Mouse (Mus musculus) Patski (cell line): Measurements from ENCODE around the gene Pde4a. TPM values are rescaled to one million over a fixed set of nuclear protein-coding genes. Genes with fewer than 3 reads are reported as not detected.

Source experiments
- ATAC-seq: fragments of 100-300 bp; one replicate; pipeline ENCODE4 v1.8.0; 2021
- CTCF ChIA-PET: fragments of 350-600 bp; sonication (Branson Sonifier 250); formaldehyde crosslinking; loops from one replicate; lab custom pipeline; 2022; ENCODE audit warnings: inconsistent platforms; lab: Charles Lee
- POLR2A ChIA-PET: fragments of 350-600 bp; sonication (Branson Sonifier 250); formaldehyde crosslinking; loops from one replicate; lab custom pipeline; 2022; ENCODE audit warnings: antibody characterized with exemption, inconsistent platforms; lab: Charles Lee
- DNase-seq: peaks from one replicate; pipeline ENCODE4 v3.0.0-alpha.2; 2011; ENCODE audit warnings: low read depth, low spot score
- H3K27me3 ChIP-seq: fragments of 371-371 bp; one replicate; pipeline ENCODE4 v1.5.1; 2021
- CTCF ChIP-seq: fragments of 100-300 bp; IDR thresholded peaks from one replicate; pipeline ENCODE4 v1.5.1; 2021
- in situ Hi-C: fragments of 300-500 bp; cut with MboI; formaldehyde crosslinking; loops from 3 replicates; pipeline ENCODE4 v1.11.1; 2018; ENCODE audit warnings: low pct_unique_long_range_greater_than_20kb, mixed read lengths
- polyA plus RNA-seq: library from polyadenylated mRNA; unstranded; gene quantifications from one replicate; pipeline ENCODE4 v1.2.3, GENCODE M21; 2021

The Pde4a gene
- polyA plus RNA-seq, 1 experiment from 2014 or later: 3.0 TPM

DNA sequence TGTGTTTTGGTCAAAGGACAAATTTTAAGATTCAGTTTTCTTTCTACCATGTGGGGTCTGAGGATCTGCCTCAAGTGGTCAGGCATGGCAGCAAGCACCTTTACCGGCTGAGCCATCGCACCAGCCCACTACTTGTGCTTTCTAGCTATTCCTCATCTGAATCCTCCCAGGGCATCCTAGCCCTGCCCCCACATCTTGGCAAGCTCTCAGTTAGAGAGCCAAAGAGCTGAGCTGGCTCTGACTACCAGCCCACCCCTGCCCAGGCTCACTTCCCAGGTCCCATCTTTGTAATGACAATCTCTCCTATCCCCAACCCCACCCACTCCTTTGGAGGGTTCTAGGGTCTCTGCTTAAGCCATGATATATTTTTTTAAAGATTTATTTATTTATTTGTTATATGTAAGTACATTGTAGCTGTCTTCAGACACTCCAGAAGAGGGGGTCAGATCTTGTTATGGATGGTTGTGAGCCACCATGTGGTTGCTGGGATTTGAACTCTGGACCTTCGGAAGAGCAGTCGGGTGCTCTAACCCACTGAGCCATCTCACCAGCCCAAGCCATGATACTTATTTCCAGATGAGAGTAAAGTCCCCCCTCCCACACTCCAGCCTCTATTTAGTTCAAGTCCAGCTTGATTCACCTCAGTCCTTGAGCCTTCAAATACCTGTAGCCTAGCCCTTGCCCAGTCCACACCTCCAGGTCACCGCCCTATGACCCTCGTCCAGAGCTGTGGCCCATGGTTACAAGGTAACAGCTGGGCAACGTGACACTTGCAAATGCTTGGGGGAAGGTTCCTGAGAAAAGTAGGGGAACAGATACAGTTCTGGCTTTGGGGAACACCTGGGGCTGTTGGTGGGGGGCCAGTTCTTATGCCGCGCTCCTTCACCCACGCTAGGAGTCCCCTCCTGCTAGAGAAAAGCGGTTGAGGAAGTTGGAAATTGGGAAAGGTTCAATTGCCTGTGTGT is 2.1 kb upstream of the Pde4a start:
- no peaks in the 10 kb centered on the region for H3K27me3 ChIP-seq
- no peak for DNase-seq
- in situ Hi-C loops: no loop called here
- CTCF ChIA-PET: interaction anchor here (1.5 to 3.2 kb wide), 4 partner anchors 10 to 57 kb away, joined by 3 to 22 read pairs (median 10); no protein-coding TSS in a partner anchor
- POLR2A ChIA-PET: interaction anchor here (0.7 kb wide), 1 partner anchor 65 kb away, joined by 7 read pairs; no protein-coding TSS in a partner anchor
- no peak for ATAC-seq
- no peak for TF ChIP-seq CTCF

DNA sequence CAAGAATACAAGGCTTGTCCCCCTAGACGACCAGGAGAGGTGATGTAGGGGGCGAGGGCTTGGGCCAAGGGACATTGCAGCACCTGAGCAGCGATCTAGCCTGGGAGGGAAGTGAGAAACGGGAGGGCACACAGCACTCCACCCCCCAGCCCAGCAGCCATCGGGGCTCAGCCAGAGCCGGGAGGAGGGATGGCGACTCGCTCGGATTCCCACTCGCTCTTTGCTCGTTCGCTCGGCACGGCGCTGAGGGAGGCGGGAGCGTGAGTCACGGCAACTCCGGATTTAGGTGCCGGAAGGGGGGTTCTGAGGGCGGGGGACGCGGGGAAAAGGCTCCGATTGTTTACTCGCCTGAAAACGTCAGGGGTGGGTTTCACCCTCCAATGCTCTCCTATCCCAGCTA is 1.4 kb upstream of the Pde4a start:
- ATAC-seq (no peak), DNase-seq (no peak)
- in situ Hi-C loops: no loop called here
- TF ChIP-seq CTCF: no peak
- POLR2A ChIA-PET: interaction anchor here (0.7 kb wide), 1 partner anchor 66 kb away, joined by 7 read pairs; no protein-coding TSS in a partner anchor
- no peaks in the 10 kb centered on the region for H3K27me3 ChIP-seq
- CTCF ChIA-PET: interaction anchor here (1.5 kb wide), 1 partner anchor 9 kb away, joined by 3 read pairs; no protein-coding TSS in a partner anchor

DNA sequence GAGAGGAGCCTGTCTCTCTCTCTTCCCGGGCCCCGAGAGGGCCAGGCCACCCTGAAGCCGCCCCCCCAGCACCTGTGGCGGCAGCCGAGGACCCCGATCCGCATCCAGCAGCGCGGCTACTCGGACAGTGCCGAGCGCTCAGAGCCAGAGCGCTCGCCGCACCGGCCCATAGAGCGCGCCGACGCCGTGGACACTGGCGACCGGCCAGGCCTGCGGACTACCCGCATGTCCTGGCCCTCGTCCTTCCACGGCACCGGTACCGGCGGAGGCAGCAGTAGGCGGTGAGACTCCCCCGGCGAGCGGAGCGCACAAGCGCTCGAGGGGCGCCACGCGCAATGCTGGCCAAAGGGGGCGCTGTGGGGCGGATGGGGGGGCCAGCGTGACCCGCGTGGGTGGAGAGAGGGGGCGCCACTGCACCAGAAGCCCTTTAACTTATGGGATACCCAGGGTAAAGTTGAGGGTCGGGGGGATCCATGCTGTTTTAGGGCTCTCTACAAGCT is 488 bp downstream of the Pde4a start:
- ChIA-PET CTCF (interaction anchor here (1.3 to 3.7 kb wide), 3 partner anchors 14 to 55 kb away, joined by 4 to 18 read pairs (median 14); no protein-coding TSS in a partner anchor), POLR2A (no interaction called here)
- peak; percentile 27 for ATAC-seq
- TF ChIP-seq CTCF: no peak
- in situ Hi-C loops: no loop called here
- H3K27me3 ChIP-seq: no peaks in the 10 kb centered on the region
- DNase-seq: no peak

DNA sequence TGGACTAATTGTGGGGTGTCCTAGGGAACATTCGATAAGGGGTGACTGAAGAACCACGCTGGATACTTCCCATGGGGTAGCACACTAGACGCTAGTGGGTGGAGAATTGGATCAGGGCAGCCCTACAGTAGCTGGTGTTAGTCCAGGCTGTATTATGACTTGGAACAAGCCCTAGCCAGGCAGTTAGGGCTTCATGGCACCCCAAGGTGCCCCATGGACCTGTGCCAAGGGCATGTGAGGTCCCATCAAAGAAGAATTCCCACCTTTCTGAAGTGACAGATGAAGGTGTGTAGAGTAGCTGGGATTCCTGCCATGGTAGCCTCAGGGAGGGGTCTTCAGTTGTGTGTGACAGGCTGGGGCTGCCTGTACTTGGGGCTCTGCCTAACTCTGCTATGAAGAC is 1.0 kb downstream of the Pde4a start:
- CTCF ChIA-PET: interaction anchor here (1.3 to 3.7 kb wide), 4 partner anchors 14 to 54 kb away, joined by 4 to 18 read pairs (median 10); no protein-coding TSS in a partner anchor
- no peak for DNase-seq
- TF ChIP-seq CTCF: no peak
- no peaks in the 10 kb centered on the region for H3K27me3 ChIP-seq
- in situ Hi-C loops: no loop called here
- ATAC-seq: no peak
- POLR2A ChIA-PET: no interaction called here

DNA sequence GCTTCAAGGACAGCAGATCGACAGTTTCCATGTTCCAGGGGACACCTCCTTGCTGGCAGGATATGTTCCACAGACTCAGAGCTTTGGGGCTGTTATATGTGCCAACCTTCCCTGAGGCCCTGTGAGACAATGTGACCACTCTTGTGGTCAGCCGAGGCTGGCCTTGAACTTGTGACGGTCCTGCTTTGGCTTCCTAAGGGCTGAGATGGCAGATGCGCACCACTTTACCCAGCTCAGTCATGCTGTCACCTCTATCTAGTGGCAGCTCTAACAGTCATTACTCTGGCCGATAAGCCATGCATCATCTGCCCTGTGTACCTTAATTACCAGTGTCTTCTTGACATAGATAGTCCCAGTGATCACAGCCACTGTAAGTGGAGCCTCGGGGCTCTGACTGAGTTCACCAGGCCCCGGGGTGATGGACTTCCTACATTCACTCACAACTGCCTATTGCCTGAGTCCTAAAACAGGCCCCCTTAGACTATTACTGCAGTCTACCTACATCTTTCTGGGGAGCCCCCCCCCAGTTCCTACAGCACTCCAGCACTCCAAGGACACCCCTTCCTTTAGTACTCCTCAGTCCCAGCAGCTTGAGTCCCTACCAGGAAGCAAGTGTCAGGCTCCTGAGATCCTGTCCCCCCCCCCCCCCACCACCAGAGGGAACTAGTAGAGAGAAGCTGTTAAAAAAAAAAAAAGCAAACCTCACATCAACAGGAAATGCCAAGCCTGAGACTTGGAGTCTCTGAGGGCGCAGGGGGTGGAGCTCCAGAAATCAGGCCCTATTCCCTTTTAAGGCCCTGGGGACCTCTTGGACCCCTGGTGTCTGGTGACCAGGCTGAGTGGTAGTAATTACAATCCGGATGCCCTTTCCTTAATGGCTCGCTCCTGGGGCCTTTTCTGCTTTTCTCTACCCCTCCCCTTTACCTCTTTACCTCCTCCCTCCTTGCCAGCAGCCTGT is 1.9 kb downstream of the Pde4a start:
- TF ChIP-seq CTCF: no peak
- CTCF ChIA-PET: interaction anchor here (1.1 to 3.7 kb wide), 8 partner anchors 9 to 70 kb away, joined by 4 to 18 read pairs (median 7); no protein-coding TSS in a partner anchor
- DNase-seq (no peak), ATAC-seq (no peak)
- in situ Hi-C loops: no loop called here
- POLR2A ChIA-PET: interaction anchor here (0.6 kb wide), 1 partner anchor 26 kb away, joined by 3 read pairs; no protein-coding TSS in a partner anchor
- no peaks in the 10 kb centered on the region for H3K27me3 ChIP-seq

DNA sequence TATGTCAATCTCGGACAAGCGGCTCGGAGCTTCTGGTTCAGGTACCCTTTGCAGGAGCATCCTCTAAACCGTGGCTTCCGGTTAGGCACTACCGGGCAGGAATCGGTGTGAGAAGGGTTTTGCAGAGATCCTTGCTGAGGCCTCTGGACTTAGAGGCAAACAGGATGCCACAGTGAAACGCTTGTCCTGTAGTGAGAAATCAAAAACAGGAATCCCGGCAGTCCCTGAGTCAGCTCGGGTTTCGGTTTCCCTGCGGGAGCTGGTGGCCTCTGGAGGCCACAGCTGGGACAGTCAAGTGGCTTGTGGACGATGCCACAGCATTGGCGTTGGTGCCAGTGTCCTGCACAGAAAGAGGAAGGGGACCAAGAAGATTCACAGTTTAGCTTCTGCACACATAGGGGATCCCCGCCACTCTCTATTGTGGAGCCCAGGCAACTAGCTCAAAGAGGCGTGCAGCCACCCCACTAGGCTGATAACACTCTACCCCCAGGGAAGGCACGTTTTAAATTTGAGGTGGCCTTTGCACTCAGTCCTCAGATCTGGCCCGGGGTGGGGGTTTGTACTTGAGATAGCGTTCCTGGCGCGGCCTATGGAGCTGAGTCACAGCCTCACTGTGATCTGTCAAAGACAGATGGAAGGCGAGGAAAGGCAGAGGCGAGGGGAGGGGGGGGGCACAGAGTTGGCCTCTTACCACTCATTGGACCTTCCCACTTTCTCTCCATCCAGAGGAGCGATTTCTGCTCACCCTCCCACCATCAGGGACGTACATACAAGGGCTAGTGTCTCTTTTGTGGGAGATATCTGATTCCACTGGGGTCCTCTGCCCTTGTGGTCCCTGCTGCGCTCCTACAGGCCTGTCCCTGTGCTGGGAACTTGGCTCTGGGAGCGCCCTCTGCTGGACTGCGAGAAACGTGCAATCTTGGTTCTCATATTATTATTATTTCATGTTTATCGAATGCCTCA is 2.9 kb downstream of the Pde4a start:
- ChIA-PET POLR2A (interaction anchor here (0.6 to 0.8 kb wide), 2 partner anchors 25 to 55 kb away, joined by 3 read pairs; no protein-coding TSS in a partner anchor), CTCF (interaction anchor here (0.8 to 3.7 kb wide), 13 partner anchors 10 to 123 kb away, joined by 3 to 18 read pairs (median 4); partner anchors contain the start of gene Cdkn2d)
- no peak for DNase-seq
- no peaks in the 10 kb centered on the region for H3K27me3 ChIP-seq
- in situ Hi-C loops: no loop called here
- ATAC-seq: no peak
- no peak for TF ChIP-seq CTCF

DNA sequence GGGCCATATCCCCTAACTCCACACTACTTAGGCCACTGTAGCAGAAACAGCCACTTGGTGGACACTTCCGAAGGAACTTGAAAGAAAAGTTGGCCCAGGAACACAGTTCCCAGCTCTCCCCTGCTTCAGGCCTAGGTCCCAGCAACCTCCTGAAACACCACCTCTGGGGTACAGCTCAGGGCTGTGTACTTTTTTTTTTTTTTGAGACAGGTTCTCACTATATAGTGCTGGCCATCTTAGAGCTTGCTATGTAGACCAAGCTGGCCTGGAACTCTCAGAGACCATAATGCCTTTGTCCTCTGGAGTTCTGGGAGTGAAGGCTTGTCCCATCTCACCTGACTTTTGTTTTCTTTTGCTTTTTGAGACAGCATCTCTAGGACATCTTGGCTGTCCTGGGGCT is 3.6 kb downstream of the Pde4a start:
- no peak for TF ChIP-seq CTCF
- ChIA-PET CTCF (interaction anchor here (0.8 to 3.7 kb wide), 8 partner anchors 9 to 122 kb away, joined by 3 to 15 read pairs (median 4); partner anchors contain the start of gene Cdkn2d), POLR2A (interaction anchor here (0.8 kb wide), 1 partner anchor 54 kb away, joined by 3 read pairs; no protein-coding TSS in a partner anchor)
- in situ Hi-C loops: no loop called here
- DNase-seq (no peak), ATAC-seq (no peak)
- H3K27me3 ChIP-seq: no peaks in the 10 kb centered on the region

DNA sequence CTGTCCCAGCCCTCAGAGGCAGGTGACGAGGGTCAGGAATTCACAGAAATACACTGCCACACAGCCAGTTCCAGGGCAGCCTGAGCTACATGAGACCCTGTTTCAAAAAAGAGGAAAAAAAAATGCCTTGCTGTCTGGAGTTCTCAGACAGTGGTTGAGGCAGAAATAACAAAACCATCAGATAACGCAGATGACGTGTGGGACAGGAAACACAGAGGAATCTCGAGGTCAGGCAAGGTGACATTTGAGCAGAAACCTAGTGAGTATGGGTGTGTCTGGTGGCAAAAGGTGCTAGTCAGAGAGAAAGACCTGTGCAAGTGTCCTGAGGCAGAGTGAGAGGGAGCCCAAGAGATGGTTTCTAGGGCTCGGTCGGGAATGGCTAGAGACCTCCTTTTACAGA is 6.8 kb downstream of the Pde4a start:
- CTCF ChIA-PET: interaction anchor here (1.1 kb wide), 1 partner anchor 48 kb away, joined by 5 read pairs; no protein-coding TSS in a partner anchor
- ATAC-seq: no peak
- H3K27me3 ChIP-seq: no peaks in the 10 kb centered on the region
- no peak for DNase-seq
- in situ Hi-C loops: no loop called here
- TF ChIP-seq CTCF: no peak
- POLR2A ChIA-PET: no interaction called here

DNA sequence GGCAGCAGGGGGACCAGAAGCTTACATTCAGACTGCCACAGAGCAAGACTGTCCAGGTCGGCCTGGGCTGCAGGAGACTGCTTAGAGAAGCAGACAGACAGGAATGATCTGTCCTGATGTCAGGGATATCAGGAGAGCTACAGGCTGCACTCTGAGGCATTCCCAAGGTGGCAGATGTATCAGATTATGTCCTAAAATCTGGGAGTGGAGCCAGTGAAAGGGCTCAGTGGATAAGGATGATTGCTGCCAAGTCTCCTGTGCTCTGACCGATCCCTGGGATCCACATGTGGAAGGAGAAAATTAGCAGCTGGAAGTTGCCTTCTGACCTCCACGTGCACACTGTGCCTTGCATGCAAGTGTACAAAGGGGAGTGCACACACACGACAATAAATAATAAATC is 14.9 kb downstream of the Pde4a start:
- ChIA-PET CTCF (no interaction called here), POLR2A (no interaction called here)
- H3K27me3 ChIP-seq: no peaks in the 10 kb centered on the region
- no peak for TF ChIP-seq CTCF
- DNase-seq (no peak), ATAC-seq (no peak)
- in situ Hi-C loops: no loop called here
